Mouse (Mus musculus) heart, embryonic 11.5 days (tissue): ENCODE measurements around the gene Ttf2. TPM values are rescaled to one million over a fixed set of nuclear protein-coding genes. Genes with fewer than 3 reads are reported as not detected.

ENCODE experiments used
- ATAC-seq: fragments of 200-750 bp; cut with Nextera tagmentation; replicated peaks from 2 replicates; pipeline ENCODE4 v1.8.0; 2017; ENCODE audit warnings: moderate library complexity; ENCODE audit not compliant: insufficient number of reproducible peaks, low FRiP score, low TSS enrichment
- H3K27ac ChIP-seq: fragments of 300-500 bp; sonication (generic); 2 replicates; pipeline ENCODE4 v1.5.1; 2014; ENCODE audit warnings: mild to moderate bottlenecking, low read depth, low read length
- H3K27me3 ChIP-seq: fragments of 300-500 bp; sonication (generic); 2 replicates; pipeline ENCODE4 v1.6.1; 2014; ENCODE audit warnings: mild to moderate bottlenecking, low read length, mixed read lengths; ENCODE audit not compliant: control insufficient read depth, insufficient read depth
- H3K36me3 ChIP-seq: fragments of 300-500 bp; sonication (generic); 2 replicates; pipeline ENCODE4 v1.6.1; 2014; ENCODE audit warnings: mild to moderate bottlenecking, low read length, moderate library complexity, mixed read lengths; ENCODE audit not compliant: control insufficient read depth, insufficient read depth
- H3K4me1 ChIP-seq: fragments of 300-500 bp; sonication (generic); 2 replicates; pipeline ENCODE4 v1.6.1; 2014; ENCODE audit warnings: low read length; ENCODE audit not compliant: control insufficient read depth, insufficient read depth
- H3K4me2 ChIP-seq: fragments of 300-500 bp; sonication (generic); 2 replicates; pipeline ENCODE4 v1.6.1; 2014; ENCODE audit warnings: mild to moderate bottlenecking, moderate library complexity
- H3K4me3 ChIP-seq: fragments of 300-500 bp; sonication (generic); 2 replicates; pipeline ENCODE4 v1.5.1; 2014; ENCODE audit warnings: low read depth, low read length
- H3K9ac ChIP-seq: fragments of 300-500 bp; sonication (generic); 2 replicates; pipeline ENCODE4 v1.6.1; 2014; ENCODE audit warnings: mild to moderate bottlenecking, low read depth, low read length, moderate library complexity
- H3K9me3 ChIP-seq: fragments of 300-500 bp; sonication (generic); replicated peaks from 2 replicates; pipeline ENCODE4 v1.6.1; 2016; ENCODE audit warnings: low read length; ENCODE audit not compliant: control insufficient read depth
- WGBS: fragments of 180-500 bp; shearing (Covaris S2); extraction: QIAGEN DNeasy Blood & Tissue Kit; methylation state at CpG from one replicate; pipeline ENCODE4 v1.1.7; 2014; ENCODE audit not compliant: insufficient replicate concordance; 5-methylcytosine and 5-hydroxymethylcytosine counted together
- polyA plus RNA-seq: library from polyadenylated mRNA; unstranded; fragments of >200 nt; fragmentation: Nextera tagmentation; extraction: Ambion mirVana; gene quantifications from 2 replicates; pipeline ENCODE4 v1.2.1, GENCODE M21; 2014

The Ttf2 gene
- polyA plus RNA-seq, 1 experiment from 2014 or later = 12.9 TPM

GRCm38 (mm10) chr3:101010589-101011202 is 41.2 kb upstream of the Ttf2 start:
- 81% methylated on average over 4 of the region's 4 CpGs for WGBS
- no peak overlapping the region for H3K27ac ChIP-seq
- no peak overlapping the region for H3K4me3 ChIP-seq

GRCm38 (mm10) chr3:101007112-101007782 is 37.8 kb upstream of the Ttf2 start:
- no peak overlapping the region for H3K9ac ChIP-seq
- H3K36me3 ChIP-seq = no peaks in the 10 kb centered on the region
- H3K27ac ChIP-seq = no peak overlapping the region
- ATAC-seq = no peak
- no peaks in the 10 kb centered on the region for H3K9me3 ChIP-seq
- H3K4me2 ChIP-seq = no peak overlapping the region
- 54% methylated on average over 5 of the region's 5 CpGs for WGBS
- H3K4me3 ChIP-seq = no peak overlapping the region
- peaks cover 5% of the 10 kb centered on the region; the same call in 1 of the 2 replicates for H3K4me1 ChIP-seq
- H3K27me3 ChIP-seq = no peaks in the 10 kb centered on the region

More at GRCm38 (mm10) chr3:101010589-101011202, 41.2 kb upstream of the Ttf2 start:
- Histone ChIP-seq H3K4me1 (peaks cover 19% of the 10 kb centered on the region), H3K9me3 (no peaks in the 10 kb centered on the region), H3K4me2 (no peak overlapping the region), H3K27me3 (no peaks in the 10 kb centered on the region), H3K9ac (no peak overlapping the region), H3K36me3 (no peaks in the 10 kb centered on the region)
- no peak for ATAC-seq

- H3K27ac ChIP-seq = no peak overlapping the region
- H3K9ac ChIP-seq = no peak overlapping the region
- WGBS = 65% methylated on average over 6 of the region's 6 CpGs
- H3K4me2 ChIP-seq = no peak overlapping the region
- H3K4me1 ChIP-seq = peaks cover 2% of the 10 kb centered on the region; the same call in 1 of the 2 replicates
- no peaks in the 10 kb centered on the region for H3K27me3 ChIP-seq
- H3K36me3 ChIP-seq = no peaks in the 10 kb centered on the region
- ATAC-seq = no peak
- H3K9me3 ChIP-seq = no peaks in the 10 kb centered on the region
- no peak overlapping the region for H3K4me3 ChIP-seq
Observed at GRCm38 (mm10) chr3:101005392-101005791, 35.9 kb upstream of the Ttf2 start.

- H3K4me1 ChIP-seq = peaks cover 6% of the 10 kb centered on the region
- no peak overlapping the region for H3K9ac ChIP-seq
- no peaks in the 10 kb centered on the region for H3K27me3 ChIP-seq
- H3K4me2 ChIP-seq = no peak overlapping the region
- no peak for ATAC-seq
- no peaks in the 10 kb centered on the region for H3K36me3 ChIP-seq
- no peak overlapping the region for H3K4me3 ChIP-seq
- no peaks in the 10 kb centered on the region for H3K9me3 ChIP-seq
- 75% methylated on average over 15 of the region's 15 CpGs for WGBS
- H3K27ac ChIP-seq = no peak overlapping the region
Observed at GRCm38 (mm10) chr3:101003575-101004356, 34.3 kb upstream of the Ttf2 start.

GRCm38 (mm10) chr3:100999732-101000131 is 30.3 kb upstream of the Ttf2 start:
- no peak for ATAC-seq
- H3K4me3 ChIP-seq = no peak overlapping the region
- no peak overlapping the region for H3K27ac ChIP-seq
- H3K9ac ChIP-seq = no peak overlapping the region
- H3K27me3 ChIP-seq = no peaks in the 10 kb centered on the region
- 22% methylated on average over 2 of the region's 2 CpGs for WGBS
- peaks cover 13% of the 10 kb centered on the region; the same call in 1 of the 2 replicates for H3K4me1 ChIP-seq
- no peak overlapping the region for H3K4me2 ChIP-seq
- H3K9me3 ChIP-seq = no peaks in the 10 kb centered on the region
- no peaks in the 10 kb centered on the region for H3K36me3 ChIP-seq

GRCm38 (mm10) chr3:100998904-100999340 is 29.5 kb upstream of the Ttf2 start:
- 9% methylated on average over 6 of the region's 6 CpGs for WGBS
- H3K4me2 ChIP-seq = no peak overlapping the region
- no peaks in the 10 kb centered on the region for H3K27me3 ChIP-seq
- no peak overlapping the region for H3K4me3 ChIP-seq
- H3K27ac ChIP-seq = no peak overlapping the region
- H3K4me1 ChIP-seq = peaks cover 17% of the 10 kb centered on the region; the same call in 1 of the 2 replicates
- no peak for ATAC-seq
- no peaks in the 10 kb centered on the region for H3K9me3 ChIP-seq
- no peak overlapping the region for H3K9ac ChIP-seq
- no peaks in the 10 kb centered on the region for H3K36me3 ChIP-seq

- H3K36me3 ChIP-seq = no peaks in the 10 kb centered on the region
- H3K4me3 ChIP-seq = no peak overlapping the region
- no peak for ATAC-seq
- peaks cover 17% of the 10 kb centered on the region for H3K4me1 ChIP-seq
- no peak overlapping the region for H3K9ac ChIP-seq
- 62% methylated on average over 10 of the region's 10 CpGs for WGBS
- H3K27me3 ChIP-seq = no peaks in the 10 kb centered on the region
- H3K9me3 ChIP-seq = no peaks in the 10 kb centered on the region
- no peak overlapping the region for H3K4me2 ChIP-seq
- no peak overlapping the region for H3K27ac ChIP-seq
Observed at GRCm38 (mm10) chr3:100997785-100998570, 28.5 kb upstream of the Ttf2 start.

- H3K36me3 ChIP-seq = no peaks in the 10 kb centered on the region
- H3K9ac ChIP-seq = no peak overlapping the region
- H3K4me2 ChIP-seq = no peak overlapping the region
- H3K9me3 ChIP-seq = no peaks in the 10 kb centered on the region
- H3K4me3 ChIP-seq = no peak overlapping the region
- 81% methylated on average over 4 of the region's 4 CpGs for WGBS
- no peak for ATAC-seq
- no peaks in the 10 kb centered on the region for H3K27me3 ChIP-seq
- H3K4me1 ChIP-seq = peaks cover 17% of the 10 kb centered on the region
- no peak overlapping the region for H3K27ac ChIP-seq
Observed at GRCm38 (mm10) chr3:100994252-100994651, 24.8 kb upstream of the Ttf2 start.
